Mouse (Mus musculus) 3134 (cell line): ENCODE measurements at regions not wholly inside any gene's neighbourhood (a gene's known extent, or its start where the extent isn't known, plus 50 kb on each side); places are given as distances from the start of the nearest gene placed in this dataset.

Experiments
- DNase-seq: peaks from one replicate; pipeline ENCODE4 v3.0.0-alpha.2; 2011; ENCODE audit warnings: low spot score; ENCODE audit not compliant: insufficient read length; ENCODE audit errors: extremely low read depth

GRCm38 (mm10) chr7:136707200-136708003, 187.0 kb upstream of the Mgmt start:
- no peak for DNase-seq

GRCm38 (mm10) chr7:136708004-136708435, 186.4 kb upstream of the Mgmt start:
- DNase-seq = no peak

GRCm38 (mm10) chr7:136710653-136711052, 183.8 kb upstream of the Mgmt start:
- DNase-seq = no peak

- DNase-seq = no peak
Observed at GRCm38 (mm10) chr7:136712962-136713640, 181.3 kb upstream of the Mgmt start.

DNA sequence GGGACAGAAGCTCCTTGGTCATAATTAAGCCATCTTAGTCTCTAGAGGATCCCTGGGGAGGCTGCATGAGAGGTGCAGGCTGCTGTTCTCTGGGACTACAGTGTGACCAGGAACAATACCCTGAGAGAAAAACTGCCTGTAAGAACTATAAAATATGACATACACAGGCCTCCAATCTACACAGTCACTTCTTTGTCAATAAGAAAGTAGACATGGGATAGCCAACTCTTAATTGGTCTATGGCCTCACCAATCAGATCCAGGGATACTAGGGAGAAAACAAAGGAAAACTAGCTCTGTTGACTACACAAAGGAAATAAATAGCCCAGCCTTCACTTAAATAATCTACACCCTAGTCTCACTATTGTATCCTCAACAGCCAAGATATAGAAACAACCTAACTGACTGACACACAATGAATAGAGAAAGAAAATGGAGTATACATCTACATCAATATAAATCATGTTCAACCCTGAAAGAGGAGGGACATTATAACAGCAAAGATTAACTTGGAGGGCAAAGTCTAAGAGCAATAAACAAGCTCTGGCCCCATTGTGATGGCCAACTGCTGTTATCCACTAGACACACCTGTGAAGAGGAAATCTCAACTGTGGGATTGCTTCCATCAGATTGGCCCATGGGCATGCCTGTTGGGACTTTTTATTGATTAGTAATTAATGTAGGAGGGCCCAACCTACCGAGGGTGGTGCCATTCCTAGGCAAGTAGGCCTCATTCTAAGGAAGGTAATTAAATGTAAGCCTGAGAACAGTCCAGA, 166.6 kb upstream of the Mgmt start:
- no peak for DNase-seq

- no peak for DNase-seq
Observed at GRCm38 (mm10) chr7:136742171-136742570, 152.2 kb upstream of the Mgmt start.

- no peak for DNase-seq
Observed at GRCm38 (mm10) chr7:136745412-136745811, 149.0 kb upstream of the Mgmt start.

- DNase-seq = no peak
Observed at GRCm38 (mm10) chr7:136751477-136751876, 142.9 kb upstream of the Mgmt start.

GRCm38 (mm10) chr7:136754821-136755220, 139.6 kb upstream of the Mgmt start:
- no peak for DNase-seq

DNA sequence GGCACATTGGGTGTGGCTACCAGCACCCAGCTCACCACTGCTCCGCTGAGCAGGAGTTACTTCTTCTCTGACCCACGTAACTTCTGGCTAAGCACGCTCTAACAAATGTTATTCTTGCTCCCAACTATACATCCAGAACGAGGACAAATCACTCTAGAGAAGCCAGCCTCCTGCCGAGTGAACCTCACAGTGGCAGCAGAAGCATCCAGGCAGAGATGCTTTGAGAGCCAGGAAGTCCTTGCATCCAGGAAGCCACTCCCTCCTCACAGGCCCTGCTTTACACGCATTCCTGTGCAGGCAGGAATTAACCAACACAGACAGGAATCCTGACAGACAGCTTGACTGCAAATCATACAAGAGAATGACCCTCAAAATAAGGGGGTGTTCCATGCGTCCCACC, 129.4 kb upstream of the Mgmt start:
- DNase-seq = no peak

DNA sequence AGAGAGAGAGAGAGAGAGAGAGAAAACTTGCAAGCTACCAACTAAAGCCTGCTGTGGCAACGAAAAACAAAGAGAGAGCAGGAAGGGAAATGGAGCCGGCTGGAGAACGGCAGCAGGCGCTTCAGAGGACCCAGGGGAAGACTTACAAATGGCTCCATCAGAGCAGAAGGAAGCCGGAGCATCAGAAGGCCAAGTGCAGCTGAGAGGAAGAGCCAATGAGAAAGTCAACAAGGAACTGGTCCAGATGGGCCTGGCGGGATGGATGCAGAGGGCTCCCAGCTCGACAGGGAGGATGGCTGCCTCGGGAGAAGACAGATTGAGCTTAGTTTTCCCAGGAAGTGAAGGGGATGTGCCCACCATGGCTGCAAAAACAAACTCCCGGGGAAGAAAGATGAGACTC, 127.2 kb upstream of the Mgmt start:
- no peak for DNase-seq

- no peak for DNase-seq
Observed at GRCm38 (mm10) chr7:136780708-136781107, 113.7 kb upstream of the Mgmt start.

DNA sequence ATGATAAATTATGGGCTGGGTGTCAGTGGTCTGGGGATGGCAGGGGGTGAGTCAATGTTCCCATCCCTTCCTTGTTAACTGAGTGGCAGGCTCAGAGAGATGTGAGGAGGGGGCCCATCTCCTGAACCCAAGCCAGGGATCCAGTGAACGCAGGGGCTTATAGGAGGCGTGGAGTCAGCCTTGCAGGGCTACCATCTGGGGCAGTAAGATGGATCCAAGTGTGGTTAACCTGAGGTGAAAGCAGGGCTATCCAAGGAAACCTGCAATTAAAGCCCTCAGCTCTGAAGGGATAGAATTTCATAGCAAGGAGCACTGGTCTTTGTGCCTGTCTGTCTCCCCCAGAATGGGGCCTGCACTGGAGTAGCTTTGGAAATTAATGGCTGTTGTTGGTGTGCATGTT, 103.3 kb upstream of the Mgmt start:
- no peak for DNase-seq

DNA sequence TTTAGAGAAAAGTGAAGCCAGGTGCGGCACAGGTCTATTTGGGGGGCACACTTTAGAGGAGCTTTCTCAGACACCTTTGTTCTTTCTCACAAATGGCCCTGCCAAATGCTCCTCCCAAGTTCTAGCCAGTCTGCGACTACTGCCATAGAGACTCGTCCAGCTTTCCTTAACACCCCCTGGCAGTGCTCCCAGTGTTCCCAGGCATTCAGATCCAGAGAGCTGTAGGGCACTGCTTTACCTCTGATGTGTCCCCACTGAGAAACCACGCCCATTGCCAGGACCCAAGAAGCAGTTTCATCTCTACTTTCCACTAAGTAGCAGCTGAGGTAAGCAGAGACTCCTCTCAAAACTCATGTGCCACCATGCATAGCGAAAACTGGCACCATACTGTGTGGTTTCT, 102.3 kb upstream of the Mgmt start:
- DNase-seq = no peak

- no peak for DNase-seq
Observed at GRCm38 (mm10) chr7:136796415-136796814, 98.0 kb upstream of the Mgmt start.

DNA sequence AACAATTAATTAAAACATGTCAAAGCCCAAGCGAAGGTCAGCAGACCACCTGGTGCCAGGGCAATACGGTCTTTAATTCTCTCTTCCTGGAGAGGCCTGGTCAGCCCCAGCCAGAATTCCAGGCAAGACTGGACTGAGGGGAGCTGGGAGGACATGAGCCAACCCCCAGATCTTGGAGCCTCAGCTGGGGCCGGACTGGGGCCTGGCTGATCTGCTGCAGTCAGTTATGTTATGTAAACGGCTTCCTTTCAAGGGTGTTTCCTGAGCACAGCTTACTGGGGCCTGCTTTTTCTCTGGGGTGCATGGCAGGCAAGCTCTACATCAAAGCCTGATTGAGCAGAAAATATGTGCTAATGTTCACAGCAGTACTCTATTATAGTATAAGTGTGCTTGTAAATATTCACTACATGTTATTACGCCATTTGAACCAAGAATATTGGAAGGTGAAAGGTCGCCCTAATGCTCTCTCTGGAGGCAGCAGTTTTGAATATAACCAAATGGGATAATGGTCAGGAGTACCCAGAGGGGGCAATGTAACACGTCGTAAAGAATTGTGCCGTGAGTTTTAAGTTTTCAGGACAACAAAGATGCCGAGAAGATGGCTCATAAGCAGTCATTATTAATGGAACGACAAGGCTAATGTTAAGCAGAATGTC, 96.5 kb upstream of the Mgmt start:
- DNase-seq = no peak

DNA sequence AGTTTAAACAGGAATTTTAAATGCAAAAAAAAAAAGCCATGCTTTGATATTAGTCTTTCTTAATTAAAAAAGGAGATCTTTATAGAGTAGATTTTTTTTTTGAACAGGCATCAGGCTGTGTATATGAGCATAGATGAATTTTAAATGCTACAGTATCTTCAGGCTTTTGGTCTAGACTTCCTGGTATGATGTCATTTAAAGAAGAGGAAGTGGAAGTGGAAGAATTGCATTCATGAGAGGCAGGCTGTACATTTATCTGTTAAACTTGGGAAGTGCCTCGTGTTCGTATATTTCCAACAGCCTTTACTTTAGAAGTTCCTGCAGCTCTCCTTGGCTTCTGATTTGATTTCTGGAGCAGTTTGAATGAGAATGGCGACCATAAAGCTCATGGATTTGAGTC, 95.8 kb upstream of the Mgmt start:
- no peak for DNase-seq

DNA sequence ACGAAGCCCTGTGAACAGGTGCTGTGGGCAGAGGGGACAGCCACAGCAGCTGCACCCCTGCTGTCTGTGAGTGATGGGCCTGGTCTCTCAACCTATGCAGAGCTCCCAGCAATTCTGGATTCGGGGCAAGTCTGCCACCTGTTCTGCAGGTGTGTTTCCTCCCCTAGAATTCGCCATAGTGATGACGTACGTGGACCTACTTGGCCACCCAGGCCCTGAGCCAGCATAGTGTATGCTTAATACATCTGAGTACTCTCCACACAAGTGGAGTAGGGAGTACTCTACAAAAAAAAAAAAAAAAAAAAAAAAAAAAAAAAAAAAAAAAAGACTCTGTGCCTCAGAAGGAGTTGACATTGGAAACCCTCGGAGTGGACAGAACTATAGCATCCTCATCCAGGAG, 87.3 kb upstream of the Mgmt start:
- no peak for DNase-seq

DNA sequence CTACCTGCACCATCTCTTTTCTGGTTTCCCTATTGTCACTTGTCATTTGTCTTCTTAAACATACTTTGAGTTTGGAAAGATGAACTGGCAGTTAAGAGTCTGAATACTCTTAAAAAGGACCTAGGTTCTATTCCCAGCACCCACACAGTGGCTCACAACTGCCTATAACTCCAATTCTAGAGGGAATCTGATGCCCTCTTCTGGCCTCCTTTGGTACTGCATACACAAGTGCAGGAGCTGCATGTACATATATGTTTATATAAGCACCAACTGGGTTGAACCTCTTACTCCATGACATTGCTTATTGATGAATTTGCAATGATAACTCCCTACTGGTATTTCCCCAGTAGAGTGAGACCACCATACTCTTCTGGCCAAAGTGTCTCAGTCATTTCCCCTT, 86.4 kb upstream of the Mgmt start:
- DNase-seq = no peak

DNA sequence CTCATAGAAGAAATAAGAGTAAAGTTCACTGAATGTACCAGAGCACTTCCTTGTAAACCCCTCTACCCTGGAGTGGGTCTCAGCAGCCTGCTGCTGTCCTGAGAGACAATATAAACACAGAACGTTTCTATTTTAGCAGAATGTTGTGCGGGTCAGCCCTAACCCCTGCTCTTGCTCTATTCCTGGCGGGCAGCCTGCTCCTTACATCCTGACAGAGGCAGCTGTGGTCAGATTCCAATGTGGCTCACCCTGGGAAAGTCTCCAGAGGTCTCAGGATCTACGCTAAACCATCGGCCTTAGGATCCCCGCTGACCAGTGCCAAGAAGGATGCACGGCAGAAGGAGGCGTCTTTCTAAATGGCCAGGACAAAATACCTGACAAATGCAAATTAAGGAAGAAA, 84.8 kb upstream of the Mgmt start:
- no peak for DNase-seq

DNA sequence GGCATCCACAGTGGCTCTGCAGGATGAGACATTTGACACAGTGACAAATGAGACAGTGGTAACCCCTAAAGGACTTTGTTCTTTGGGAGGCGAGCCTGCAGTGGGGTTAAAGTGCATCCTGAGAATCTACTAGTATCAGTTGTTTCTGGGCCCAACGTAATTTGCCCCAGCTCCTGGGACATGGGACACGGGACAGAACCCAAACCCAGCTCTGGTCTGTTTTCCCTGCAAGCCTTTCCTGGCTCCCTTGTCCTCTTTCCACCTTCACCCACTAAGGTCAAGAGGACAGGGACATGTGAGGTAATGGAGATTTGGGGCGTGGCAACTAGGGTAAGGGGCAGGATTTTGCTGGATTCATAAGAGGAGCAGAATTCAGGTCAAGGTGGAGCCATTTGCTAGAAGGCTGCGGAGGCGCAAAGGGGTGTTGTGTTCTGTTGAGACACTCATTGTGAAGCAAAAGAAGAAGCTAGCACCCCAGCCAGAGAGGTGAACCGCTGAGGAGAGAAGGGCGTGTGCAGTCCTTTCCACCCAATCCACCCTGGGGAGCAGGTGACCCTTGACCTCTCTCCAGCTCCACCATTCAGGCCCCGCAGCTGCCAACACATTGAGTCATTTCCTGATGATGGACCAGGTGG, 80.6 kb upstream of the Mgmt start:
- DNase-seq = no peak
